Mouse (Mus musculus) ES-E14 (cell line): ENCODE measurements at regions not wholly inside any gene's neighbourhood (a gene's known extent, or its start where the extent isn't known, plus 50 kb on each side); places are given as distances from the start of the nearest gene placed in this dataset.

Experiments used
- HCFC1 ChIP-seq: IDR thresholded peaks from 2 replicates; pipeline ENCODE4 v1.6.1; 2012; ENCODE audit warnings: low read length, inconsistent platforms, borderline replicate concordance; ENCODE audit not compliant: insufficient read depth
- ZNF384 ChIP-seq: IDR thresholded peaks from 2 replicates; pipeline ENCODE4 v1.6.1; 2012; ENCODE audit warnings: low read depth, low read length, inconsistent platforms

DNA sequence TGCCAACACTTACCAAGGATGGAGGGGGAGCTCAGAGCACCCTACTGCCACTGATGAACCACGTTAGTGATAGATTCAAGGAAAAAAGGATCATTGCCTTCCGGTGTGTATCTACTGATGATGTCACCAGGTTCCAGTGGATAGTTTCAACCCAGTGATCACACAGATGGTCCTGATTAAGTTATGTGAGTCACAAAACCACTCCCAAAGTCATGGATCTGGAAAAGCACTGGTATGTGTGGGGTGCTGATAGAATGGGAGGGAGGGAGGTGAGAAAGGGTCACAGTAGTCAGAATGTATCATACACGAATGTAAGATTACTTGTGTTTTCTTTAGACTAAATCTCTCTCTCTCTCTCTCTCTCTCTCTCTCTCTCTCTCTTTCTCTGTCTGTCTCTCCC, 523.6 kb upstream of the Tmpo start:
- TF ChIP-seq ZNF384 (no peak), HCFC1 (no peak)
